Mouse (Mus musculus) small intestine, adult 2 months (tissue): ENCODE data around the gene Aqp8.

Experiments
- CTCF ChIP-seq: fragments of 200-500 bp; IDR thresholded peaks from 2 replicates; pipeline ENCODE4 v1.5.1; 2012; ENCODE audit warnings: low read depth, mild to moderate bottlenecking, control low read depth, inconsistent platforms, low read length, moderate library complexity, mixed read lengths; ENCODE audit not compliant: insufficient replicate concordance, insufficient read length; ENCODE audit errors: extremely low read depth
- POLR2A ChIP-seq: fragments of 200-500 bp; IDR thresholded peaks from 2 replicates; pipeline ENCODE4 v1.6.1; 2012; ENCODE audit warnings: low read depth, mild to moderate bottlenecking, control low read depth, inconsistent platforms, low read length, moderate library complexity

- TF ChIP-seq CTCF: no peak
- TF ChIP-seq POLR2A: no peak
These were observed 40.1 kb upstream of the Aqp8 start for GRCm38 (mm10) chr7:123421958-123422357.
